Mouse (Mus musculus) CH12.LX (cell line): Measurements from ENCODE around the gene Scn8a. TPM values are rescaled to one million over a fixed set of nuclear protein-coding genes. Genes with fewer than 3 reads are reported as not detected.

Source experiments
- DNase-seq: peaks from one replicate; pipeline ENCODE4 v3.0.0-alpha.2; 2013; ENCODE audit errors: extremely low read depth
- H3K27ac ChIP-seq: 2 replicates; pipeline ENCODE4 v1.5.1; 2012; ENCODE audit warnings: low read depth, mild to moderate bottlenecking, control low read depth, moderate library complexity; ENCODE audit not compliant: insufficient read depth
- H3K27me3 ChIP-seq: replicated peaks from 2 replicates; pipeline ENCODE3; 2012; ENCODE audit warnings: inconsistent platforms
- H3K36me3 ChIP-seq, 2 experiments: replicated peaks in 1 of 2; 2 replicates each; pipeline versions ENCODE3 to v1.6.1; 2012; ENCODE audit warnings: inconsistent platforms in 1 of 2, low read length in 1 of 2, mild to moderate bottlenecking in 1 of 2, mixed read lengths in 1 of 2, moderate library complexity in 1 of 2; ENCODE audit not compliant: control insufficient read depth in 1 of 2, insufficient read depth in 1 of 2
- H3K4me1 ChIP-seq, 2 experiments: 2 replicates each; pipeline ENCODE4 v1.6.1; 2012; ENCODE audit warnings: inconsistent platforms in 1 of 2, moderate library complexity in 1 of 2; ENCODE audit not compliant: insufficient read depth in 2 of 2, control insufficient read depth in 1 of 2
- H3K4me2 ChIP-seq: 2 replicates; pipeline ENCODE4 v1.6.1; 2012; ENCODE audit warnings: low read depth, mild to moderate bottlenecking, control low read depth; ENCODE audit not compliant: poor library complexity, insufficient read depth, severe bottlenecking
- H3K4me3 ChIP-seq, 3 experiments: fragments of 150-350 bp in 1 of 3; sonication (generic) in 1 of 3; replicated peaks in 1 of 3; 2 replicates each; pipeline versions ENCODE3 to v1.5.1; 2011 to 2012; ENCODE audit warnings: low read depth in 2 of 3, low read length in 2 of 3, mild to moderate bottlenecking in 2 of 3, moderate library complexity in 2 of 3, control low read depth in 1 of 3, improper control_type of control experiment in 1 of 3, inconsistent platforms in 1 of 3, mixed read lengths in 1 of 3; ENCODE audit not compliant: poor library complexity in 1 of 3
- H3K79me2 ChIP-seq: replicated peaks from 2 replicates; pipeline ENCODE4 v1.6.1; 2012; ENCODE audit warnings: mild to moderate bottlenecking, moderate library complexity; ENCODE audit not compliant: control insufficient read depth, poor library complexity, insufficient read depth, severe bottlenecking; ENCODE audit errors: extremely low read depth
- H3K9ac ChIP-seq: 2 replicates; pipeline ENCODE4 v1.6.1; 2012; ENCODE audit warnings: low read depth, mild to moderate bottlenecking, control low read depth, moderate library complexity; ENCODE audit not compliant: insufficient read depth
- H3K9me3 ChIP-seq: replicated peaks from 2 replicates; pipeline ENCODE3; 2012; ENCODE audit warnings: low read length, inconsistent platforms, mixed read lengths
- BHLHE40 ChIP-seq: IDR thresholded peaks from 2 replicates; pipeline ENCODE4 v1.6.1; 2011; ENCODE audit warnings: mild to moderate bottlenecking, low read depth, low read length, improper control_type of control experiment
- CHD2 ChIP-seq: IDR thresholded peaks from 2 replicates; pipeline ENCODE4 v1.6.1; 2011; ENCODE audit warnings: low read length, improper control_type of control experiment
- IRF4 ChIP-seq: IDR thresholded peaks from 2 replicates; pipeline ENCODE4 v1.6.1; 2014; ENCODE audit warnings: low read depth, mild to moderate bottlenecking, inconsistent platforms, low read length, improper control_type of control experiment
- JUND ChIP-seq: conservative IDR thresholded peaks from 2 replicates; pipeline ENCODE4 v1.6.1; 2011; ENCODE audit warnings: low read depth, low read length, improper control_type of control experiment
- MAZ ChIP-seq: IDR thresholded peaks from 2 replicates; pipeline ENCODE4 v1.6.1; 2012; ENCODE audit warnings: low read depth, mild to moderate bottlenecking, inconsistent platforms, low read length, improper control_type of control experiment, moderate library complexity
- MEF2A ChIP-seq: IDR thresholded peaks from 2 replicates; pipeline ENCODE4 v1.6.1; 2014; ENCODE audit warnings: low read depth, mild to moderate bottlenecking, inconsistent platforms, low read length, improper control_type of control experiment, borderline replicate concordance
- MYC ChIP-seq: IDR thresholded peaks from 2 replicates; pipeline ENCODE4 v1.6.1; 2011; ENCODE audit warnings: low read depth, mild to moderate bottlenecking, improper control_type of control experiment, low read length
- PAX5 ChIP-seq: IDR thresholded peaks from 2 replicates; pipeline ENCODE4 v1.6.1; 2012; ENCODE audit warnings: low read length, inconsistent platforms, mixed read lengths
- POLR2A ChIP-seq: IDR thresholded peaks from 2 replicates; pipeline ENCODE4 v1.6.1; 2011; ENCODE audit warnings: low read depth, mild to moderate bottlenecking, improper control_type of control experiment, low read length
- POLR2AphosphoS2 ChIP-seq: IDR thresholded peaks from 2 replicates; pipeline ENCODE4 v1.6.1; 2011; ENCODE audit warnings: low read depth, low read length, improper control_type of control experiment
- RAD21 ChIP-seq: IDR thresholded peaks from 2 replicates; pipeline ENCODE4 v1.6.1; 2011; ENCODE audit warnings: low read depth, mild to moderate bottlenecking, low read length, improper control_type of control experiment, moderate library complexity
- SMC3 ChIP-seq: IDR thresholded peaks from 2 replicates; pipeline ENCODE4 v1.6.1; 2011; ENCODE audit warnings: low read depth, low read length, improper control_type of control experiment
- TBP ChIP-seq: conservative IDR thresholded peaks from 2 replicates; pipeline ENCODE4 v1.6.1; 2011; ENCODE audit warnings: low read depth, low read length, improper control_type of control experiment
- TCF12 ChIP-seq: IDR thresholded peaks from 2 replicates; pipeline ENCODE4 v1.6.1; 2014; ENCODE audit warnings: low read depth, mild to moderate bottlenecking, inconsistent platforms, low read length, improper control_type of control experiment
- ZC3H11A ChIP-seq: IDR thresholded peaks from 2 replicates; pipeline ENCODE4 v1.6.1; 2012; ENCODE audit warnings: low read depth, mild to moderate bottlenecking, inconsistent platforms, low read length, improper control_type of control experiment
- dilution Hi-C: fragments of 300-500 bp; cut with MboI; formaldehyde crosslinking; loops from 2 replicates; pipeline ENCODE4 v1.14.3; 2020; ENCODE audit warnings: low sequenced_read_pairs; ENCODE audit not compliant: extremely low pct_unique_long_range_greater_than_20kb, extremely low pct_ligation_motif_present
- in situ Hi-C: fragments of 300-500 bp; cut with MboI; formaldehyde crosslinking; loops from 3 replicates; pipeline ENCODE4 v1.14.3; 2019; ENCODE audit warnings: low sequenced_read_pairs, low pct_ligation_motif_present, low pct_unique_long_range_greater_than_20kb, mixed read lengths
- polyA plus RNA-seq: library from polyadenylated mRNA; unstranded; fragments of >175 nt; gene quantifications from 2 replicates; pipeline ENCODE4 v1.2.1, GENCODE M21; 2012; ENCODE audit warnings: low read depth; ENCODE audit not compliant: insufficient read length
- total RNA-seq, 2 experiments: library from RNA; depleted of rRNA; stranded (reverse); fragments of 300-350 nt in 1 of 2; fragments of >200 nt in 1 of 2; gene quantifications; 2 replicates each; pipeline ENCODE4 v1.2.3; 2012 to 2014

Gene Scn8a
- total and polyA plus RNA-seq, 3 experiments = 0.13 to 0.39 (median 0.15) TPM

DNA sequence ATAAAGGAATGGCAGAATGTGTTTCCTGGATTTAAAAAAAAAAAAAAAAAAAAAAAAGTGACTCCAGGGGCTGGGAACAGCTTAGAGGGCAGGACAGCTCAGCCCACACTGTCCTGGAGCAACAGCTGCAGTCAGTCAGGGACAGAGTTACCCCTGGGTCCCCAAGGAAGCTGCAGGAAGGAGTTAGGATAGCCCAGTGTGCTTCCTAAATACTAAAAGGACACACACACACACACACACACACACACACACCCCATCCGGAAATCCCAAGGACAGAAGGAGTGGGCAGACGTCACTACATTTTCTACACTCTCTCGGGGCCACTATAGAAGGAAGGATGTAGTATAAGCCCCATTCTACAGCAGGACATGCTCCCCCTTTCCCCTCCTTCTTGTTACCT is 198.4 kb downstream of the Scn8a start:
- Histone ChIP-seq H3K27ac (no peak overlapping the region), H3K79me2 (no peaks in the 10 kb centered on the region), H3K9me3 (no peaks in the 10 kb centered on the region), H3K4me2 (no peak overlapping the region), H3K27me3 (peaks cover 84% of the 10 kb centered on the region), H3K9ac (no peak overlapping the region), H3K36me3 (no peaks in the 10 kb centered on the region), H3K4me1 (peaks cover 0 to 5% of the 10 kb centered on the region in 2 experiments; a peak in 1 of 4 replicates), H3K4me3 (no peak overlapping the region)
- in situ Hi-C loops (no loop called here), dilution Hi-C loops (no loop called here)
- no peak for DNase-seq
- TF ChIP-seq MYC (no peak), MAZ (no peak)

DNA sequence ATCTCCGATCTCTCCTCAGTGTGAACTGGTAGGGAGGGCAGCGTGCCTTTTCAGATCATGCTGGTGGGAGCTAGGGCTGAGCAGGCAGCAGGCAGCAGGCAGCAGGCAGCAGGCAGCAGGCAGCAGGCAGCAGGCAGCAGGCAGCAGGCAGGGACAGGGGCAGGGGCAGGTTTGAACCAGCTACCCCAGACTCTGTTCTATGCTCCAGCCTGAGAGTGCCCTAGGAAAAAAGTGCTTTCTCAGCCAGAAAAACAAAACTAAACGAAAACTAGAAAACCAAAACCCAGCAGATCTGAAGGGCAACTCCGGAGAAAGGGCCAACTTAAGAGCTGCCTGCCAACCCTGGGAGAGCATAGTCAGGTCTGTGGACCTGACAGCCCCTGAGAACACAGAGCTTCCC is 199.0 kb downstream of the Scn8a start:
- H3K9me3 ChIP-seq = no peaks in the 10 kb centered on the region
- H3K4me2 ChIP-seq = no peak overlapping the region
- no peaks in the 10 kb centered on the region for H3K79me2 ChIP-seq
- DNase-seq = no peak
- TF ChIP-seq PAX5 (no peak), IRF4 (no peak), CHD2 (no peak), TCF12 (no peak)
- H3K4me1 ChIP-seq = no peaks in the 10 kb centered on the region; a peak in 1 of 4 replicates
- H3K36me3 ChIP-seq = no peaks in the 10 kb centered on the region
- H3K27ac ChIP-seq = no peak overlapping the region
- H3K4me3 ChIP-seq = no peak overlapping the region
- dilution Hi-C loops = no loop called here
- in situ Hi-C loops = no loop called here
- peaks cover 84% of the 10 kb centered on the region for H3K27me3 ChIP-seq
- H3K9ac ChIP-seq = no peak overlapping the region

DNA sequence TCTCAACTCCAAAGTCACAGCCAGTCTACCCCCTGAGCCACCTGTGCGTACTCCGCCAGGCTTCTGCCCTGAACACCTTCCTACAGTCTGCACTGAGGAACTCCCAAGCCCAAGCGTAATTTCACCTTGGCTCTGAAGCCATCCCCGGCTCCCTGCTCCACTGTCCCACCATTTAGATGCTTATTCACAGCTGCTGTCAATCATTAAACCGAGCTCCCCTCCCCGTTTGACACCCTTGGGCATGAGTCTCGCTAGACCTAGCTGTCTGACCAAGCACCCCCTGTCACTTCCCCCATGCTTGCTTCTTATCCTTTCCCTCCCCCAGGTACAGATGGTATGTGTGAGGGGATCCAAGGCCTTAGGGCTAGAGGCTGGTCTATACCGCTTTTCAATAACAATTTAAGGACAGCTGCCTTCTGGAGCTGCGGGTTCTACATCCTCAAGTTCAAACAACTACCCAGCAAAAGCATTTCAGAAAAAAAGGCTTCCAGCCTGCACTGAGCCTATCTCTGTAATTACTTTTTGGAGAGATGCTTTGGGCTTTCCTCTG is 200.1 kb downstream of the Scn8a start:
- Histone ChIP-seq H3K27ac (no peak overlapping the region), H3K4me3 (no peak overlapping the region), H3K27me3 (peaks cover 91% of the 10 kb centered on the region), H3K79me2 (no peaks in the 10 kb centered on the region), H3K4me1 (no peaks in the 10 kb centered on the region), H3K4me2 (no peak overlapping the region), H3K9me3 (no peaks in the 10 kb centered on the region), H3K9ac (no peak overlapping the region), H3K36me3 (no peaks in the 10 kb centered on the region)
- no peak for TF ChIP-seq RAD21
- no peak for TF ChIP-seq POLR2A
- TF ChIP-seq MEF2A = no peak
- no peak for TF ChIP-seq BHLHE40
- no peak for TF ChIP-seq ZC3H11A
- TF ChIP-seq SMC3 = no peak
- TF ChIP-seq JUND = no peak
- TF ChIP-seq TBP = no peak
- no peak for TF ChIP-seq POLR2AphosphoS2
- in situ Hi-C loops (no loop called here), dilution Hi-C loops (no loop called here)
- DNase-seq = no peak
